Mouse (Mus musculus): ENCODE measurements around the gene Herc2.

The Herc2 gene

DNA sequence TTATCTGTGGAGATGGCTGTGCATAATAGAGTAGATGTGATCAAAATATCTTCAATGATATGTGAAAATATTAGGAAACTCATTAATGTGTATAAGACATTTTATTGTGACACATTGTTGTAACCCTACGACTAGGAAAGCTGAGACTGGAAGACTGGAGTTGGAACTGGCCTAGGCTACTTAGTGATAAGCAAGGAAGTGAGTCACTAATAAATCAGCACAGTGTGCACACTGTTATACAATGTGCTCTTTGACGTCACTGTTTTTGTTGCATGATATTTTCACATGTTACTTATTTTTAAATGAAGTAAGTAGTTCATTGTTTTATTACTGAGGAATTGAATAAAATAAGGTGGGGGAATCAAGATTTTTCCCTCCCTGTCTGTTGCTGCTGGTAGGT is 16.1 kb downstream of the Herc2 start:
- no peak for DNase-seq (ENCODE audit: extremely low spot score, low read depth, low spot score)

DNA sequence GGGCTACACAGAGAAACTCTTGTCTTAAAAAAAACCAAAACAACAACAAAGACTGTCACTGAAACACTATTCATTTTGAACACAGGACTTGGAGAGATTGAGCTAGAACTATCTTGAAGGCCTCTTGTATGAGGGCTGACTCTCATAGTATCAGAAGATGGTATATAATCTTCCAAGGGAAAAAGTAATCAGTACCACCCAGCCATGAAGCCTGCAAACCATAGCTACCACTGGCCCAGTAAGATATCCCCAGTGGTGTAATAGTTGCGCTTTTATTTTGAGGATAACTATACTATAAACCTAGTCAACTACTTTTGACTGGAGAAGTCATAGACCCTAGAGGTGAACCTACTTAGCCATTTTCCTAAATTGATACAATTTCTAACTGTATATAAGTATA is 16.6 kb downstream of the Herc2 start:
- DNase-seq (ENCODE audit: extremely low spot score, low read depth, low spot score), result no peak

DNA sequence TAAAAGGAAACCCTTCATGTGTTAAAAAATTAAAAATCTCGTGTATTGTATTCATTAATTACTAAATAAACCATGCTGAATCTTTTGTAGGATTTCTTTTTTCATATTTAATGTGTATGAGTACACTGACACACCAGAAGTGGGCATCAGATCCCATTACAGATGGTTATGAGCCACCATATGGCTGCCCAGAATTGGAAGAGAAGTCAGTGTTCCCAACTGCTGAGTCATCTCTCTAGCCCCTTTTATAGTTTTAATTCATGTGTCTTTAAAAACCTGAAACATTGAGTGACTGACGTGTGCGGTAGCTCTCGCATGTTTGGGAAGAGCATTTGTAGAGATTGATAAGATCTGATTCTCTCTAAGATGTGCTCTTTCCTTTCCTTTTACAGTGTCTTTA is 21.7 kb downstream of the Herc2 start:
- DNase-seq (ENCODE audit: extremely low spot score, low read depth, low spot score), result no peak

DNA sequence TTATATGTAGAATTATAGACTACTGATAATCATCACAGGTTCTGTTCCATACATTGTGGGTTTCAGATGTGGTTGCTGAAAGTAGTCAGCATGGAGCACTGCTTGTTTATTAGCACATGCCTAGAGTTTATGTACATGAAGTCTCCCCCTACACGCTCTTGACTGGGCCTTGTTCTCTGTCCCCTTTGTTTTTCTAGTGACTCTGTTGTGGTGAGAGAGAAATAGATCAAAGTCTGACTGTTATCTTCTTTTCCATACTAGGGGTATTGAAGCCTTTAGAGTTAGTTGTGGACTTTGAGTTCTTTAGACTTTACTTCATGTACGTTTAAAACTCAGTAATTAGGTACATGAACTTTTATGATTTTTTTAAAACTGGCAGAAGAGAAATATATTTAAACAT is 33.0 kb downstream of the Herc2 start:
- DNase-seq (ENCODE audit: extremely low spot score, low read depth, low spot score), result no peak

DNA sequence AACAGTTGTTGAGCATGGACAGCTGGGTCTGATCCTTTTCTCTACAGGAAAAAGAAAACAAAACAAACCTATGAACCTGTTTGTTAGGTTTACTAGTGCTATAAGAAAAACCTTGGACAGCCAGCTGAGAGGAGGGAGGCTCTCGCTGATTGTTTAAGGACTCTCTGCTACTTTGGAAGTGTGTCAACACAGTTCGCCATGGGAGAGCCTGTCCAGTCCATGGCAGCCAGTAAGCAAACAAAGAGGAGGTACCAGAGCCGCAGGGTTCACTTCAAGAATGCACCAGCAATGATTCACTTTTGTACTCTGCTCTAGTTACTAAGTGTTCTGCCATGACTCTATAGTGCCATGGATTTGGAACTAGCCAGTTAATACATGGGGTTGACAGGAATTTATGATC is 39.1 kb downstream of the Herc2 start:
- no peak for DNase-seq (ENCODE audit: extremely low spot score, low read depth, low spot score)

DNA sequence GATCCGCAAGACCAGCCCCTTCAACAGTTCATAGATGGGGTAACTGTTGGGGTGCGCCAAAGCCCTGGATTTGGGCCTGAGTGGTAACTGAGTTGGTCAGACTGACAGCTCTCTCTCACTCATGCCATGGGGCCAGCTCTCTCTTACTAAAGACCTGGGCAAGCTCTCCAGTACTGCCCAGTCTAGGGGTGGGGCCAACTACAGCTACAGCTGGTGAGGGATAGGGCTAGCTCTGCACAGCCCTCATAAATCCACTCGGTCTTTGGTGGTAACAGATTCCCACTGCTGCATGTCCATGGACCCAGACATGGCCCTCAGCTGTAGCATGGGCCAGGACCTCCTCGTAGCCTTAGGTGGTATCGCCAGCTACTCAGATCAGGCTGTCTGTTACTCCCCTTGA is 41.4 kb downstream of the Herc2 start:
- DNase-seq (ENCODE audit: extremely low spot score, low read depth, low spot score), result no peak

DNA sequence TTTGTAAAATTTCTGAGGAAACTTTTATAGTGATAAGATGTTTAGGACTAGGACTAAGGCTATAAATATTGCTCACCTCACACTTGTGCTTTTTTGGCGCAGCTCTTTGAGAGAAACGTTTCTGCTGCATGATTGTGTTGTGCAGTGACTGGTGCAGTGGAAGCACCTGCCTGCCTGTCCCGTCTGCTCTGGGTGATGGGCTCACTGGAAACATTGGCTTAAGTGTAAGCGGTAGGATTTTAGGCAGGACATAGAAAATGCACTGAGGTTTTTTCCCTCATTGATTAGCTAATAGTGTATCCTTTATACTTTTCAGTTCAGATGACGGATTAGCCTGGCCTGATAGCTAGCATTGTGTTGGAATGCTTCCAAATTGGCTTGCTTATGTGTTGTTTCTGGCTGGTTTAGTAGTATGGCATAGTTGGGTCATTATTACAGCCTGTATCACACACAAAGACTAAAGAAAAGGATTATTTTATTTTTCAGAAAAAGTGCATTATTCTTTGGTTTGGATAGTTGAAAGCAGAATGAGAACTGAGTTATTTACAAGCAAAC is 52.4 kb downstream of the Herc2 start:
- DNase-seq (ENCODE audit: extremely low spot score, low read depth, low spot score), result no peak

DNA sequence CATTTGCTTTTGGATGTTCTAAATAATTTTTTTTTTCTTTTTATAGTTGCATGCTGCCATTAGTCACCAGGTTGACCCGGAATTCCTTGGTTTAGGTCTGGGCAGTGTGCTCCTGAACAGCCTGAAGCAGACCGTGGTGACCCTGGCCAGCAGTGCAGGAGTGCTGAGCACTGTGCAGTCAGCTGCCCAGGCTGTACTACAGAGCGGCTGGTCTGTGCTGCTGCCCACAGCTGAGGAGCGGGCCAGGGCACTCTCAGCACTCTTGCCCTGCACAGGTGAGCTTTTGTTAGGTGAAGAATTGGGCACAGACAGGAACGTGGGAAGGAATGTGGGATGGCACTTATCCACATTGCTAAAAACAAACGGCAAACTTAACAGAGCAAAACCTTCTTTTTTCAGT is 63.0 kb downstream of the Herc2 start:
- no peak for DNase-seq (ENCODE audit: extremely low spot score, low read depth, low spot score)

DNA sequence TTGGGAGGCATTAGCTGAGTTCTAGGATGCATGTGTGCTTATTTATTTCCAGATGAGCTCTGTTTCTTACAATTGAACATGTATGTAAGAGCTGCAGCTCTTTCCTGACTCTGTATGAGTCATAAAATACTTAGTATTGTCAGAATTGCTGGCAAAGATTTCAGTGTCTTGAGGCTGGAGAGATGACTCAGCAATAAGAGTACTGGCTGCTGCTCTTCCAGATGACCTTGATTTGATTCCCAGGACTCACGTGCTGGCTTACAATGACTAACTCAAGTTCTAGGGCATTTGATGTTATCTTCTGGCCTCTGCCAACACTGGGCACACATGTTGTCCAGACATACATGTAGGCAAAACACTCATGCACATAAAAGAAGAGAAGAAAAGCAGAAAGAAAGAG is 64.2 kb downstream of the Herc2 start:
- no peak for DNase-seq (ENCODE audit: extremely low spot score, low read depth, low spot score)

DNA sequence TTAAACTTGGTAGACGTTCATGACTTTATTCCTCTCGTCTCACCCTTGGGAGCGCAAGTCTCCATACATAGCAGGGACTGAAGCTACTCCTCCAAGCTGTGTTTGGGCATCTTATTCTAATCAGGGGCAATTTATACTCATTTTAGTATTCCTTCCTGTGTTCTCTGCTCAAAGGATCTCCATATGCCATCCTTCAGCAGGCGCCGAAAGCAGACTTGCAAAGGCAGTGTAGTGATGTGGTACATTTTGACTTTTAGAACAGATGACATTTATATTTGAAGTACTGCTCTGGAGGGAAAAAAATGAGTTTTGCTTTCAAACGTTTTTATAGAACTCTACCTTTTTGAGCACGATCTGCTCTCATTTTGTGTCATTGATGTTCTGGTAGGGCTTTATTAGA is 71.0 kb downstream of the Herc2 start:
- no peak for DNase-seq (ENCODE audit: extremely low spot score, low read depth, low spot score)

DNA sequence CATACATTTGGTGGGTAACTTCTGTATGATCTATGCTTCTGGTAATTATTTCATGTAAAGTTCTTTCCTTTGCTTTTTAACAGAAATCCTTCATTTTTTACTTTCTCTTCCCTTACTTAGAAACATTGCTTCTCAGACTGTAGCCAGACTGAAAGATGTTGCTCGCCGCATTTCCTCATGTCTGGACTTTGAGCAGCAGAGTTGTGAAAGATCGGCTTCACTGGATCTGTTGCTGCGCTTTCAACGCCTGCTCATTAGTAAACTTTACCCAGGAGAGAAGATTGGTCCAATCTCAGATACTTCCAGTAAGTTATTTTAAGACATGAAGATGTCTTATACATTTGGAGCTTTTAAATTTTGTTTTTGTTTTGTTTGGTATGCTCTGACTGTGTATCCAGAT is 71.4 kb downstream of the Herc2 start:
- DNase-seq (ENCODE audit: extremely low spot score, low read depth, low spot score), result no peak

DNA sequence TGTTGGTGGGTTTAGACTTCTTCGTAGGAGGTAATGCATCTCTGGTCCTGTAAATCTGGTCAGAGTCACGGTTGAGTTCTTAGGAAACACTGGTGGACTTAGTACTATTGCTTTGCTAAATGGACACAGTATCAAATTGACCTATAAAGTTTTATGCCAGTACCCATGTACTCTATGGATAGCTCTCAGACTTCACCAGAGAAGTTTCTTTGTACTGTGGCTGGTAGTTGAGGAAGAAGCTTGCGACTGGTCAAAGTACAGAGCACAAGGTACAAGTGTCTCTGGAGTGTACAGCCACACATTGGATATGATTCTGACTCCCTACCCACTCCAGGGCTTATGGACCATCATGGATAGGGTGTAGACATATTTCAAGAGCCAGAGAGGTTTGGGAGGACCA is 78.1 kb downstream of the Herc2 start:
- DNase-seq (ENCODE audit: extremely low spot score, low read depth, low spot score), result no peak

DNA sequence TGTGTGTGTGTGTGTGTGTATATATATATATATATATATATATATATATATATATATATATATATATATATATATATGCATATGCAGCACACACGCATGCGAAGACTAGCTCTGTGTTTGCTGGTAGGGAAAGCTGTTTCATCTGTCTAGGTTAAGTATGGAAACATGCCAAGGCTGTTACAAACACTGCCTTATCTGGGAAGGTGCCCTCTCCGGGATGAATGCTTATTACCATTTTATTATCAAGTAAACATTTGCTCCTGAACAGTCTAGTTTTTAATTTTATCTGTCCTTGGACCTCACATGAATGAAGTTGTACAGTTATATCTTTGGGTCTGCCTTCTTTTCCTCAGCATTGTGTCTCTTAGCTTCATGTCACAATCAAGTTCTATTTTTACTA is 79.6 kb downstream of the Herc2 start:
- no peak for DNase-seq (ENCODE audit: extremely low spot score, low read depth, low spot score)

DNA sequence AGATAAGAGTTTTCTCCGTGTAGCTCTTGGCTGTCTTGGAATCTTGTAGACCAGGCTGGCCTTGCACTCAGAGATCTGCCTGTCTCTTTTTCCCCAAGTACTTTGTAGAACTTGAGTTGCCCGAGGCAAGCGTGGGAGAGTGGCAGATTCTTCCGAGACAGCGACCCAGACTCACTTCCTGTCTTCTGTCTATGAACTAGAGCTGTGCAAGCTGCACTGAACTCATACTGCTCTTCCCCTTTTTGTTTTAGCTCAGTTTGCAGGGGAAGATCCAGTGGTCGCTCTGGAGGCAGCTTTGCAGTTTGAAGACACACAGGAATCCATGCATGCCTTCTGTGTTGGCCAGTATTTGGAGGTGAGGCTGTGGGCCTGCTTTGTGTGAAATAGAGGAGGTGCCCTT is 81.6 kb downstream of the Herc2 start:
- no peak for DNase-seq (ENCODE audit: extremely low spot score, low read depth, low spot score)

DNA sequence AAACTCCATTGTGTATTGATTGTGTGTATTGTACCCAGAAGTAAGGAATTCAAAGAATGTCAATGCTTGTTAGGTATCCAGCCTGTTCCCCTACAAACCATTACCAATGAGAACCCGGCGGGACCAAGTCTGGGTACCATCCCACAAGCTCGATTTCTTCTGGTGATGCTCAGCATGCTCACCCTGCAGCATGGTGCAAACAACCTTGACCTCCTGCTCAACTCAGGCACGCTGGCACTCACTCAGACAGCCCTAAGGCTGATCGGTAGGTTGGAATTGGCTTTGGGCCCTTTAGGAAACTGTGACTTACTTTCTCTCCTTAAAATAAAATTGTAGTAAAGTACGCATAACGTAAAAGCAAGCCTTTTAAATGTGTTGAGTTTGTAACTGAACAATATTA is 88.7 kb downstream of the Herc2 start:
- DNase-seq (ENCODE audit: extremely low spot score, low read depth, low spot score), result no peak

DNA sequence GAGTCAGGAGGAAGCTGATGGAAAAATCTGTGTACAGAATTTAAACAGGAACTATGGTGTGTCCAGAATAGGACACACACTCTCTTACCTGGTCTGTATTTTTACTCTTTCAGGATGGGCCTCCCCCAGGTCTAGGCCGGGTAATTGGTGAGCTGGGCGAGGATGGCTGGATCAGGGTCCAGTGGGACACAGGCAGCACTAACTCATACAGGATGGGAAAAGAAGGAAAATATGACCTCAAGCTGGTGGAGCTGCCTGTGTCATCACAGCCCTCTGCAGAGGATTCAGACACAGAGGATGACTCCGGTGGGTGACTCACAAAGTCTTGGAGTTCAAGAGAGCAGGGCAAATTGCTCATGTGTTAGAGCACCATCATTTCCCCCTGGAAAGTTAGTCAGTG is 96.4 kb downstream of the Herc2 start:
- DNase-seq (ENCODE audit: extremely low spot score, low read depth, low spot score), result no peak

DNA sequence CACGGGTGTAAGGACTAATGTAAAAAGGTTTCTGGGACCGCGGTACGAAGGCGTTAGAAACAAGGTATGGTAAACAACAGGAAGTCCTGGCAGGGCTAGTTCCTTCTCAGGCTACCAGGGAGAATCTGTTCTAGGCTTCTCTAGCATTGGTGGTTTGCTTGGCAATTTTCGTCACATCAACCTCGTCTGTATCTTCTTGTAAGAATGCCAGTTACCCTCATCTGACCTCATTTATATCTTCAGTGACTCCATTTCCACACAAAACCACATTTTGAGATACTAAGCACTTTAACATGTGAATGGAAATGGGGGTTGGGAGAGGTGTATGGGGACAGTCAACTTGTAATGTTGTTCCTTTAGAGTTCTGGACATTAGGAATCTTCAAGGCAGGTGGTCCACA is 98.9 kb downstream of the Herc2 start:
- DNase-seq (ENCODE audit: extremely low spot score, low read depth, low spot score), result no peak

DNA sequence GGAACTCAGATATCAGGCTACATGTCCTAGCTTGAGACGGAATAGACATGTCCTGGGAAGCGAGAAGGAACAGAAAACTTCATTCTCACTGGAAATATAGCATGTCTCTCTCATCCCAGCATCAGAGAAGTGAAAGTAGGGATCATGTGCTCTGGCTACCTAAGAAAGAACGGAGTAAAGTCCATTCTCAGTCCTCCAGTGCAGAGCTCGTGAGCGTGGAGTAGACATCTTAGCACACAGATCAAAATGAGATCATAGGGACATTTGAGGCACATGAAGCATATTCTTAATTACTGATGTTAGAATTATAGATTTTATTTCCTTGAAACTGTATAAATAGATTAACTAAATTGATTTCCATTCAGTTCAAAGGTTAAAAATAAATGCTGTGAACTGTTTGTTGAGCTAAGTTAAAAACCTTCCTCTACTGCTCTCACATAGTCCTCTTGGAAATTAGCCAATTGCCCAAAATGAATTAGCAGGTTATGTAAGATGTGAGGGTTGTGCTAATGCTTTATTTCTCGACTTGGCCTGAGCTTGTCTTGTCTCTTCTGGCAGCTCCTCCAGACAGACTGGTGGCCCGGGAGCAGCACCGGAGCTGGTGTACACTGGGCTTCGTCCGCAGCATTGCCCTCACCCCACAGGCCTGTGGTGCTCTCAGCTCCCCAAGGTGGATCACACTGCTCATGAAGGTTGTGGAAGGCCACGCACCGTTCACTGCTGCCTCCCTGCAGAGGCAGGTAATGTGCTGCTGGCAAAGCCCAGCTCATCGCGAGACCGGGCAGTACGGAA is 102.1 kb downstream of the Herc2 start:
- no peak for DNase-seq (ENCODE audit: extremely low spot score, low read depth, low spot score)

DNA sequence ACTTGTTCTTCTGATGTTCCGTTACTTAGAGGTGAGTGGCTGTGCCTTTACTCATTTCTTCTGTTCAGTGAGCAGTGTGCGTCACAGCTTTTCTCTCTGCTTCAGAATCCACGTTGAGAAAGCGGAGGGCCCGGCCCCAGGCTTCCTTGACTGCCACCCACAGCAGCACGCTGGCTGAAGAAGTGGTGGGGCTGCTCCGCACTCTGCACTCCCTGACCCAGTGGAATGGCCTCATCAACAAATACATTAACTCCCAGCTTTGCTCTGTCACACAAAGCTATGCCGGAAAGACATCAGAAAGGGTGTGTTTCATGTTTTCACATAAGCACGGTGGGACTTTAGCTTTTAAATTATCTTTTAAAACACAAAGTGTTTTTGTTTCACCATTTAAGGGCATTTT is 103.2 kb downstream of the Herc2 start:
- no peak for DNase-seq (ENCODE audit: extremely low spot score, low read depth, low spot score)

DNA sequence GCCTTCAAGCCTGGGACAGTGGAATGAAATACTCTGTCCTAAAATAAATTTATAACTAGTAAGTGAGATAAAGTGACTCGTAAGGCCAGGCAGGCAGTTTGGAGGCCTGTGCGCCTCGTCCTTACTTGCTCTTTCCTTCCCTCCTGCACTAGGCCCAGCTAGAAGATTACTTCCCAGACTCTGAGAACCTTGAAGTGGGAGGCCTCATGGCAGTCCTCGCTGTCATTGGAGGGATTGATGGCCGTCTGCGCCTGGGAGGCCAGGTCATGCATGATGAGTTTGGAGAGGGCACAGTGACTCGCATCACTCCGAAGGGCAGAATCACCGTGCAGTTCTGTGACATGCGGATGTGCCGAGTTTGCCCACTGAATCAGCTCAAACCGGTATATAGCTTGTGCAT is 103.6 kb downstream of the Herc2 start:
- DNase-seq (ENCODE audit: extremely low spot score, low read depth, low spot score), result no peak

DNA sequence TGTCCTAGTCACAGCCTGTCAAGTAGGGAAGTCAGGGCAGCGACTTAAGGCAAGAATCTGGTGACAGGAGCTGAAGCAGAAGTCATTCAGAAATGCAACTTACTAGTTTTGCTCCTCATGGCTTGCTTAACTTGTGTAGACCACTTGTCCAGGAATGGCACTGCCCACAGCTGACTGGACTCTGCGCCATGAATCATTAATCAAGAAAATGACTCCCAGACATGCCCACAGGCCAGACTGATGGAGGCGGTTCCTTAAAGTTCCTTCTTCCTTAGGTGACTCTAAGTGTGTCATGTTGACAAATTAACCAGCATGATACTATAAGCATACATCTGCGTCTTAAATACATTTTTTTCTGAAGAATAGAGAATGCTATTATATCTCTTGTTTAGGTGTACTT is 113.3 kb downstream of the Herc2 start:
- DNase-seq (ENCODE audit: extremely low spot score, low read depth, low spot score), result no peak

DNA sequence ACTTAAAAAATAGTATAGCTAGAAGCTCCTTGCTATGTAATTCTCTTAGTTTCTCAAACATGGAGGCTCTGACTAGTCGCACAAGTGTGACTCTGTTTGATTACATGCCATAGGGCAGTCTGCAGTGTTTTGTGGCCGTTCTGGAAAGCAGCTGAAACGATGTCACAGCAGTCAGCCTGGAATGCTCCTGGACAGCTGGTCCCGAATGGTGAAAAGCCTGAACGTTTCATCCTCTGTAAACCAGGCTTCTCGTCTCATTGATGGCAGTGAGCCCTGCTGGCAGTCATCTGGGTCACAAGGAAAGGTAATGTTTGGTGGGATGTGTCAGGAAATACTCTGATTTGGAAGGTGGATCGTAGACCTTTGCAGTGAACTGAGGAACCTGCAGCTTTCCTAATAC is 118.7 kb downstream of the Herc2 start:
- no peak for DNase-seq (ENCODE audit: extremely low spot score, low read depth, low spot score)

DNA sequence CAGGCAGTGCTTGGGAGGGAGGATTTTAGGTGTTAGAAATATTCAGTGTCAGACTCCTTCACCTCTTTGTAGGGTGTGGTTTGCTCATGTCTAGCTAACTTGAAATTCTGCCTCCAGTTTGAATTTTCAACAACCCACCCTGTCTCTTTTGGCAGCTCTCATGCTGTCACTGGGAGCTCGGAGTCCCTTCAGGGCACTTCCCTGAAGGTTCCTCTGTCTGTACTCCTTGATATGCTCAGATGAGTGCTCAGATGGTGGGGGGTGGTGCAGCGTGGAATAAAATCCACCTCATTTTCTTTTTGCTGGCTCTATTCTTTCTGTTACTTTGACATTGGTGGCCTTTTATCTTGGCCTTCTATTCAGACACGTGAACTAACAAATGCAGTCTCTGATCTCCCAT is 127.4 kb downstream of the Herc2 start:
- DNase-seq (ENCODE audit: extremely low spot score, low read depth, low spot score), result no peak
